Mouse (Mus musculus) spleen, postnatal 10 days (tissue): ENCODE results near the gene Mecp2.
"Not testable (repeated sequence)": the region's sequence is repeated elsewhere in the genome, so short reads cannot be mapped to it uniquely, and the experiment has no call there.

Source experiments
- DNase-seq, 2 experiments: peaks; one replicate each; pipeline ENCODE4 v3.0.0; 2021 to 2022; ENCODE audit warnings: low spot score in 2 of 2

The Mecp2 gene

GRCm38 (mm10) chrX:74135263-74135662 is at the start of gene Mecp2:
TSS of gene Mecp2 (minus strand) at chrX:74135363.
- DNase-seq, result not testable (repeated sequence)

DNA sequence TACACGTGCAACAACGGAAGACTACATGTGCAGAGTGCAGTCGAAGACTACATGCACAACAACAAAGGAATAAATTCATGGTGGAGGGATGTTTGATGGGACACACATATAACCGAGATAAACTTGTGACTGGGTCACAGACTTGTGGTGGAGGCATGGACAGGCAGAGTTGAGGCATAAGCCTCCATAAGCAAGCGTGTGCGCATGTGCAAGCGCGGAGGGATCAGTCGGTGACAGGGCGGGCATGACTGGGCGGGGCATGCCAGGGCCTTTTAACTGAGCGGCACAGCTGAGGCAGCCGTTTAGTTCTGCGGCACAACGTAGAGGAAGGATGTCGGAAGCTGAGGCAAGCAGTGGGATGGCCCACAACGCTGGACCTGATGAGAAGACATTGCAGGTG is 41.8 kb upstream of the Mecp2 start, which contains the start of gene Tktl1:
Gene Tktl1, plus strand, starts transcription at position 301 of the 400 bp plus-strand sequence.
- DNase-seq, result no peak

- DNase-seq, result no peak
Measured at GRCm38 (mm10) chrX:74167738-74168137, 32.6 kb upstream of the Mecp2 start, which contains the start of gene Tex28. TSS of gene Tex28 (minus strand) at chrX:74167838.

- no peak for DNase-seq
Measured at GRCm38 (mm10) chrX:74127164-74127563, 8.0 kb downstream of the Mecp2 start, which contains the start of gene Opn1mw. TSS of gene Opn1mw (plus strand) at chrX:74127464.

- DNase-seq, result peak in 1 of 2 experiments; percentile 45
Measured at GRCm38 (mm10) chrX:74124975-74125374, 10.2 kb downstream of the Mecp2 start.

DNA sequence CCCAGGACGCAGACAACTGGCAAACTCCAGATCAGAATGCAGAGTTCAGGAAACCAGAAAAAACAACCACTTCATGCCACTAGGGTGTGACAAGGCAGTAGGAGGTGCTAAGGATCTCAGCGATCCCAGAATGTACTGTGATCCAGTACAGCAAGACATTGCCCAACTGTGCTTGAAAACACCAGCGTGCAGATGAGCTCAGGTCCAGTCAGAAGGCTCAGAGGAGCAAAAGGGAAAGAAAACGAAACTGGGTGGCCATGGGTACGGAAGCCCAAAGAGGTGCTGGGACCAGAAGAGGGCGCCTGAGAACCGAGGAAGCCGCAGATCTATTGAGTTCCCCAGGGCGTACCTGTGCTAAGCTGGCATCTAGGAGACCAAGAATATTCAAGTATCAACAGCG is 19.7 kb downstream of the Mecp2 start:
- peak; percentile 34 to 75 for DNase-seq

GRCm38 (mm10) chrX:74114036-74114435 is 21.1 kb downstream of the Mecp2 start:
- DNase-seq, result no peak

- DNase-seq, result no peak
Measured at GRCm38 (mm10) chrX:74108747-74109146, 26.4 kb downstream of the Mecp2 start.

GRCm38 (mm10) chrX:74105916-74106315 is 29.2 kb downstream of the Mecp2 start:
- DNase-seq, result no peak

DNA sequence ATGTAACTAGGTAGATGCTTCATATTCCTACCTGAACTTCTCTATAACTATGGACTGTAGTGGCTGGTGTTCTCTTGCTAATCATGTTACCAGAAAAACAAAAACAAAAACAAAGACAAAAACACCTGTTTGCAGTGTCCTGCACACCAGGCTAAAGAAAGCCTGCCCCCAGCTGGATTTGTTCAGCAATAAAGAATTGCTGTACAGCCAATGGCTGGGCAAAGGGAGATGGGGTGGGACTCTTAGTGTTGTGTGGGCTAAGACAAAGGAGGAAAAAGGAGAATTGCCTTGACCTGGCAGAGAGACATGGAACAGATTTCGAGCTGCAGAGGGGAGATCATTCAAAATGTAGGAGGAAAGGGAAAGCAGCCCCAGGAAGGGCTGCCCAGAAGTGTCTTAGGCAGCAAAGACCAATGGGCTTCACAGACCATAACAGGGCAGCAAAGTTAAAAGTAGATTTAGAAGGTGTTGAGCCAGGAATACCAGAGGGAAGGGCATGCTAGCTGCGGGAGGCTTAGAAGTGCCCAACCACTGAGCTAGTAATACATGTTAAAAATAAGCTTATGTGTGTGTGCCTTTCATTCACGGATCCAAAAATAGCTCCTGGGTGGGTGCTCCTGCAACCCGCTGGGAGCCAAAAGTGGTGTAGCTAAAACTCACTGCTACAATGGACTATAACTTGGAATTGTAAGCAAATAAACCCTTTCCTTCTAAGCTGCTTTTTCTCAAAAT is 31.5 kb downstream of the Mecp2 start:
- DNase-seq, result no peak

DNA sequence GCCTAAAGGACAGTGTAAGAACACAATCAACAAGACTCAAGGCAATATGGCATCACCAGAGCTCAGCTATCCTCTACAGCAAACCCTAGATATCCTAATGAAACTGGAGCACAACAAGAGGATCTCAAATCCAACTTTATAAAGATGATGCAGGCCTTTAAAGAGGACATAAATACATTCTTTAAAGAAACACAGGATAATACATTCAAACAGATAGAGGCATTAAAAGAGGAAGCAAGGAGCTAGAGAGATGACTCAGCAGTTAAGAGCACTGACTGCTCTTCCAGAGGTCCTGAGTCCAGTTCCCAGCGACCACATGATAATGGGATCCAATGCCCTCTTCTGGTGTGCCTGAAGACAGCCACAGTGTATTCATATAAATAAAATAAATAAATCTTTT is 40.0 kb downstream of the Mecp2 start:
- no peak for DNase-seq

GRCm38 (mm10) chrX:74085601-74086038 is 49.5 kb downstream of the Mecp2 start:
- DNase-seq, result peak; percentile 85 to 97

GRCm38 (mm10) chrX:74084946-74085498 is 50.1 kb downstream of the Mecp2 start:
- peak; percentile 60 to 77 for DNase-seq

- peak in 1 of 2 experiments; percentile 10 for DNase-seq
Measured at GRCm38 (mm10) chrX:74084276-74084837, 50.8 kb downstream of the Mecp2 start.

DNA sequence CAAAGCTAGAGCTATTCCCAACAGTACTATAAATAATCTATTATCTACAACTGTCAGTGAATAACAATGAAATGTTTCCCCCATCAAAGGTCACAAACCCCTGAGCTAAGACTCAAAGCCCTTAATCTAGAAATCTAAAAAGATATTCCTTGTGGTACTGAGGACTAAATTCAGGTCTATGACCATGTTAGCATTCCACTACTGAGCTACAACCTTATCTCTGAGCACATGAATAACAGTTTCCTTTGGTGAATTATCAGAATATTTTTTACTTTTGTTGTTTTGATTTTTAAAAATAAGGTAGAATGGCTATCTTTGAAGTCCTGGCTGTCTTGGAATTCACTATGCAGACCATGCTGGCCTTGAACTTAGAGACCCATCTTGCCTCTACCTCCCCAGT is 64.4 kb downstream of the Mecp2 start:
- DNase-seq, result no peak

DNA sequence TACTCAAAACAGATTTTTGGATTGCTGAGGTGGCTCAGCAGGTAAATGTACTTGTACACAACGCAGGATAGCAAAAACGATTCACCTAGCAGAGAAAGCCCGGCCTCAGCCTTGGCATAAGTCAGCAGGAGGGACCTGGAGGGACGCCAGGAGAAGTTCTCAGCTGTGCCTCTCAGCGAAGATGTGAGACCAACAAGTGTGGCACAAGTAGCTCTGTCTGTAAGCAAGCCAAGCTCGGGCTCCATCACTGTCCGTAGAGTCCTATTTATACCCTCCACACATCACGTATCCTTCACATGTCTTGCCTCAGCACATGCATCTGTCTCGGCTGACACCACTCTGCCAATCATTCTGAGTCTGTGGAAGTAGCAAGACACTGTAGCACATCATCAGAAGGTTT is 67.3 kb downstream of the Mecp2 start:
- no peak for DNase-seq

- no peak for DNase-seq
Measured at GRCm38 (mm10) chrX:74045107-74045506, 90.1 kb downstream of the Mecp2 start.

- DNase-seq, result no peak
Measured at GRCm38 (mm10) chrX:74037702-74038375, 97.3 kb downstream of the Mecp2 start.

DNA sequence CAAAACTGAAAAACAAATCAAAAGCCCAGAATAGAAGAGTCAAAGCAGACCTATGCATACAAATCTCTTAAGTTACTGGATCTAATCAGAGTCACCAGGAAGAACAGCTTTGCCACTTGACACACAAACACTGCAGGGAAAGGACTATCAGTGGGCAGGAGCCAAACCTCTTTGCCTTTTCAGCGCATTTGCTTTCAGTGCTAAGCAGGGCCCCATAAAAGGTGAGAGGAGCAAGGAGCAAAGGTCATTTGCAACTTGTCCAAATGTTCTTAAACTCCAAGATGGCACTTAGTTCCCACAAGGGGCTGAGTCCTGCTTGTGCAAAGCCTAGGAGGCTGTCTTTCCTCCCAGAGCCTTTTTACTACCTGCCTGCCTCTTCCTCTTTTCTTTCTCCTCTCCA is 105.2 kb downstream of the Mecp2 start:
- no peak for DNase-seq

DNA sequence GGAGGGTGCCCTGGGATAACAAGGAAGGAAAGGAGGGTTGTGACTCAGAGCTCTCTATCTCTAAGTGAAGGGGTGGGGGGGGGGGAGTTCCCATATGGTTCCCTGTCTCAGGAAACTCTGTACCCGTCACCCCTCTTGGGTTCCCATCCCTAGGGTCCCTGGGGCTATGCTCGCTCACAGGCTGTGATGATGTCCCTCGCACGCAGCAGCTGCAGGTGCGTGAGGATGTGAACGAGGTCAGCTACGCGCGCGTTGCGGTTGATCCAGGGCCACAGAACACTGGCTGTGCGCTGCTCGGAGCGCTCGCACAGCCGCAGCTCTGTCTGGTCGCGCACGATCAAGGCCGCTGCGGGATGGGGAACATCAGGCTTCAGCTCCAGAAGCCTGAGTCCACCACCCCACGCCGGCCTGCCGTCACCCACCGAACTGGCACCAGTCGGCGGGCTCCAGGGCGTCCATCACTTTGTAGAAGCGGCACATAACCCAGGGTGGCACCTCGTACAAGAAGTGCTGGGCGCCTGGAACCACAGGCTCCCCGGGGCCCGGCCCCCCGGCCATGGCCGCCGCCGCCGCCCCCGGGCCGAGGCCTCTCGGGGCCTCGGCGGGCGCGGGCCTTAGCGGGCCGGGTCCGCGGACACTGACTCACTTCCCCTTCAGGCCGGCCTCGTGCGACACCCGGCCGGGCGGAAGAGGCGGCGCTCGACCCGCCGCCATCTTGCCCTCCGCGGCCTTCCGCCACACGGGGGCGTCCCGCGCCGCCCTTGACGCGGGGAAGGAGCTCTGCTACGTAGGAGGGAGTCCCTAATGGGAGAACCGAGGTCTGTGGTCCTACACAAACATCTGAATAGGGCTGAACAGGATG is 111.7 kb downstream of the Mecp2 start, which contains the start of gene Irak1:
Gene Irak1, minus strand, starts transcription at position 731 of the 862 bp plus-strand sequence.
- DNase-seq, result peak; percentile 75 to 87

- DNase-seq, result peak; percentile 21 to 43
Measured at GRCm38 (mm10) chrX:74022795-74023187, 112.4 kb downstream of the Mecp2 start.
